Comparison of ENCODE assay signal across 10 mouse cellular contexts in the genomic region with DNA sequence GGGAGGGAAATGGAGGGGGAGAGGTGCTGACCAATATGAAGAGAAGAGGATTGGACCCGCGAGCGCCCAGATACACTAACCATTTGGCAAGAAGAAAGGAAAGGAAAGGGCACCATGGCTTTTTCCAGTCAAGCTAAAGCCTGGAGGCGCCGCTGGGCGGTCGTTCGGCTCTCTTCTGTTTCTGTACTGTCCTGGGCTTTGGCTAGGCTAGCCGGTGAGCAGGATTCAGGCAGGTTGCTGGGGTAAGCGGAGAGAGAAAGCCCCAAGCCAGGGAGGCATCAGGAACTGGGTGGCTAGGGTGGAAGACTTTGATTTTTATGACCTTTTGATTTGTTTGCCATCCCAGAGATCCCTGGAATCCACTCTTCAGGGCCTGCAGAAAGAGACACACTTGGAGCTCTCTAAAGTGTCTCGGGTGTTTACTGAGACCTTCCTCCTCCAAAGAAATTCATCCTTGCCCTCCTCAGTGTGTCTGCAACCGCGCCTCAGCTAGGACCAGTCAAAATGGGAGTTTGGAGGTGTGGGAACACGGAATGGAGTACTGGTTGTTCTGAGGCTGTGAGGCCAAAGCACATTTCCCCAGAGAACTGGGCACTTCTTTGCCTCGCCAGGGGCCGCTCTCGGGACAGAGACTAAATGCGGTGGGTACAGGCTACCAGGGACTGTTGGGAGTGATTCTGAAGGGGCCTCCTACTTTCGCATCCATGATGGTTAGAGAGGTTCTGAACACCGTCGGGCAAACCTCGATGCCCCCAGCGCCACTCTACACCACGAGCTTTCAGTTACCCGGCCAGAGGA. TPM values are rescaled to one million over a fixed set of nuclear protein-coding genes. Genes with fewer than 3 reads are reported as not detected.
DNase-seq lines count a peak whose midpoint lies in the region; ATAC-seq and TF ChIP-seq lines count a peak whose summit lies in the region.
"Had no signal": no experiment of that assay in that cellular context is flagged by ENCODE, and none has a peak within 500 bp of the region (broad histone marks: within the 10 kb centered on the region; RNA-seq: fewer than 3 reads in every experiment).

No protein-coding gene starts in this region.

- ATAC-seq in limb, embryonic 11.5 days (ENCODE audit: insufficient number of reproducible peaks, low FRiP score, low TSS enrichment, low read depth): no peak

- peak; percentile 35 for DNase-seq in kidney, postnatal 10 days
- no peak for DNase-seq in kidney, postnatal 36 days
- DNase-seq in embryo, embryonic 9.5 days (ENCODE audit: extremely low spot score): peak; percentile 60
- DNase-seq in limb, embryonic 11.5 days (ENCODE audit: low spot score): peak; percentile 59
- DNase-seq in layer of hippocampus, adult 9-11 months: no peak
- no peak for DNase-seq in adrenal gland, postnatal 14 days
- no peak for DNase-seq in thymus, adult 2 months
- DNase-seq: kidney, adult 2 months had no signal

- no peaks in the 10 kb centered on the region for H3K9me3 ChIP-seq in limb, embryonic 11.5 days (ENCODE audit: control insufficient read depth, low read length)

- H3K4me3 ChIP-seq in limb, embryonic 11.5 days (ENCODE audit: low read depth, low read length): no peak overlapping the region
- H3K4me3 ChIP-seq in olfactory bulb, adult 2 months (ENCODE audit: insufficient read depth, low read depth, low read length): peak overlapping the region; percentile 27
- H3K4me3 ChIP-seq in thymus, adult 2 months (ENCODE audit: control insufficient read depth, insufficient read depth, low read length): no peak overlapping the region

- peaks cover 98% of the 10 kb centered on the region for H3K27me3 ChIP-seq in limb, embryonic 11.5 days (ENCODE audit: control insufficient read depth, insufficient read depth, low read length)
- peaks cover 59% of the 10 kb centered on the region for H3K27me3 ChIP-seq in thymus, adult 2 months (ENCODE audit: control insufficient read depth, insufficient read depth, low read length)

- H3K27ac ChIP-seq in limb, embryonic 11.5 days (replicated peaks; ENCODE audit: low read depth, low read length): no peak overlapping the region
- peak overlapping the region; percentile 63 for H3K27ac ChIP-seq in olfactory bulb, adult 2 months (ENCODE audit: insufficient read depth, low read depth, low read length)
- H3K27ac ChIP-seq in thymus, adult 2 months (ENCODE audit: control insufficient read depth, insufficient read depth, low read length): no peak overlapping the region
- H3K27ac ChIP-seq: macrophage had no signal

- TF ChIP-seq CTCF in olfactory bulb, adult 2 months (IDR thresholded peaks at IDR 0.05; ENCODE audit: insufficient read depth, low read depth, low read length): no peak
- TF ChIP-seq CTCF in thymus, adult 2 months (IDR thresholded peaks at IDR 0.05; ENCODE audit: borderline replicate concordance, control insufficient read depth, extremely low read depth, insufficient read depth, low read length, poor library complexity): no peak

- H3K9ac ChIP-seq in limb, embryonic 11.5 days (ENCODE audit: low read length): no peak overlapping the region

- no peak for TF ChIP-seq POLR2A in olfactory bulb, adult 2 months (IDR thresholded peaks at IDR 0.05; ENCODE audit: insufficient read depth, low read depth, low read length)
- TF ChIP-seq POLR2A in thymus, adult 2 months (IDR thresholded peaks at IDR 0.05; ENCODE audit: control insufficient read depth, extremely low read depth, insufficient read depth, low read length, poor library complexity): no peak

- no peak overlapping the region for H3K4me2 ChIP-seq in limb, embryonic 11.5 days (ENCODE audit: low read depth, severe bottlenecking)

- peaks cover 19% of the 10 kb centered on the region for H3K4me1 ChIP-seq in limb, embryonic 11.5 days (ENCODE audit: control insufficient read depth, insufficient read depth, low read length)
- H3K4me1 ChIP-seq in olfactory bulb, adult 2 months (ENCODE audit: control insufficient read depth, insufficient read depth, low read length): peaks cover 44% of the 10 kb centered on the region
- peaks cover 12% of the 10 kb centered on the region; the same call in 1 of the 2 replicates for H3K4me1 ChIP-seq in thymus, adult 2 months (replicated peaks; ENCODE audit: control insufficient read depth, insufficient read depth, low read length)

- 1% methylated on average over 25 of the region's 25 CpGs for WGBS in limb, embryonic 11.5 days
- WGBS in olfactory bulb, adult 2 months: 49% methylated on average over 25 of the region's 25 CpGs
- WGBS in thymus, adult 2 months: 6% methylated on average over 25 of the region's 25 CpGs

- no peaks in the 10 kb centered on the region for H3K36me3 ChIP-seq in limb, embryonic 11.5 days (ENCODE audit: control insufficient read depth, insufficient read depth, low read length)
- H3K36me3 ChIP-seq in thymus, adult 2 months (ENCODE audit: control insufficient read depth, insufficient read depth, low read length): no peaks in the 10 kb centered on the region

RNA-seq across cellular contexts. Expression of a gene that starts 3.3 kb away (rescaled TPM):
- 0.11 and 0.23 TPM in 2 replicates for polyA plus RNA-seq in limb, embryonic 11.5 days (2014; fragmentation: Nextera tagmentation; extraction: Ambion mirVana)
- polyA plus RNA-seq in olfactory bulb, adult 2 months (2012; ENCODE audit: insufficient read depth, insufficient read length, low replicate concordance, missing spikeins): not detected in 2 replicates
- 0.83 TPM in 1 of 2 replicates, not detected in the other for total RNA-seq in adrenal gland, postnatal 14 days (2021)
- 0.03 TPM in 1 of 2 replicates, not detected in the other for polyA plus RNA-seq in thymus, adult 2 months (2012; rRNA removed)
- polyA plus RNA-seq: kidney, adult 2 months; macrophage had no signal

Comparison
In these comparisons a context has a peak if more than half of its experiments do, and no peak if none do; other contexts are left out.
1. DNase-seq: peak in kidney, postnatal 10 days (single experiment), embryo, embryonic 9.5 days (single experiment) and limb, embryonic 11.5 days (single experiment); none in kidney, postnatal 36 days (0 of 2), layer of hippocampus, adult 9-11 months (single experiment), adrenal gland, postnatal 14 days (single experiment) and thymus, adult 2 months (single experiment).